Mouse (Mus musculus): ENCODE data around the gene AI854703. TPM values are rescaled to one million over a fixed set of nuclear protein-coding genes. Genes with fewer than 3 reads are reported as not detected.

Gene AI854703
- polyA plus RNA-seq, 1 experiment from 2014 or later: 0.40 TPM

DNA sequence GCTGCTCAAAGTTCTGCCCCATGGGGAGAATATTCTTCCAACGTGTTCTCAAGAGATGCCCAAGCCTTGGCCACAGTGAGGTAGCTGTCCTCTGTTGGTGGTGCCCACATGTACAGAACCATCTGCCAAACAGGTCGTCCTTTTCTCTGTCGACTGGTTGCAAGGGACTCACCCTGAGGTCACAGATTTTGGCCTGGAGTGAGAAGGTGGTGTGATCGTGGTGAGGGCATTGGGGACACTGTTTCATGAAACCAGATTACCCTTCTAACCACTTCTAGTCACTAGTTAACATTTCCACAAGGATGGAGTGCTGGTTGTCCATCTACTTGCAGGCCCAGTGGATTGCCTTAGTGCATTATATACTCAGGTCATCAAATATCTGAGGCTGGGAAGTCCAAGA is 22.2 kb downstream of the AI854703 start:
- ATAC-seq (replicated peaks; ENCODE audit: low FRiP score) (no peak), DNase-seq (ENCODE audit: low spot score) (no peak)
- 83% methylated on average over 4 of the region's 4 CpGs for WGBS

DNA sequence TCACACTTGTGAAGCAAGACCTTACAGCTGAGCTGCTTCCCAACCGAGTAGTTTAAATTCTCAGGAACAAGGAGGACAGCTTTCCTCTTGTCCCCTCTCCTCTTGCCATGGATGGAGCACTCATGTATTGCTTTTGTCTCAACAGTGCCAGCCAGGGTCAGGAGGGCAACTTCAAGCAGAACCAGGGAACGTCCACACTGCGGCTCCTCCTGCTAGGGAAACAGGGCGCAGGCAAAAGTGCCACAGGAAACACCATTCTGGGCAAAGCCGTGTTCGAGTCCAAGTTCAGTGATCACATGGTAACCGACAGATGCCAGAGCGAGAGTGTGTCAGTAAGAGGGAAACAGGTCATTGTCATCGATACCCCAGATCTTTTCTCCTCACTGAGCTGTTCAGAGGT is 23.5 kb downstream of the AI854703 start:
- Histone ChIP-seq H3K4me3 (ENCODE audit: low read depth, low read length) (no peak overlapping the region), H3K27me3 (replicated peaks; ENCODE audit: control insufficient read depth, insufficient read depth, low read length) (no peaks in the 10 kb centered on the region), H3K4me2 (no peak overlapping the region), H3K9ac (ENCODE audit: low read depth, low read length) (no peak overlapping the region), H3K36me3 (ENCODE audit: control insufficient read depth, insufficient read depth, low read length) (no peaks in the 10 kb centered on the region), H3K27ac (ENCODE audit: low read depth, low read length) (no peak overlapping the region), H3K9me3 (ENCODE audit: control insufficient read depth, low read length) (no peaks in the 10 kb centered on the region), H3K4me1 (replicated peaks; ENCODE audit: control insufficient read depth, insufficient read depth, low read length) (0 out of 2 replicates have a peak, but pooled peaks cover 4% of the 10 kb centered on the region)
- ATAC-seq (replicated peaks; ENCODE audit: low FRiP score): no peak
- DNase-seq (ENCODE audit: low spot score): no peak
- 81% methylated on average over 9 of the region's 9 CpGs for WGBS

More for the DNA sequence above, 22.2 kb downstream of the AI854703 start:
- Histone ChIP-seq H3K4me2 (no peak overlapping the region), H3K4me1 (replicated peaks; ENCODE audit: control insufficient read depth, insufficient read depth, low read length) (0 out of 2 replicates have a peak, but pooled peaks cover 4% of the 10 kb centered on the region), H3K27me3 (replicated peaks; ENCODE audit: control insufficient read depth, insufficient read depth, low read length) (no peaks in the 10 kb centered on the region), H3K36me3 (ENCODE audit: control insufficient read depth, insufficient read depth, low read length) (no peaks in the 10 kb centered on the region), H3K27ac (ENCODE audit: low read depth, low read length) (no peak overlapping the region), H3K9ac (ENCODE audit: low read depth, low read length) (no peak overlapping the region), H3K4me3 (ENCODE audit: low read depth, low read length) (no peak overlapping the region), H3K9me3 (ENCODE audit: control insufficient read depth, low read length) (no peaks in the 10 kb centered on the region)

DNA sequence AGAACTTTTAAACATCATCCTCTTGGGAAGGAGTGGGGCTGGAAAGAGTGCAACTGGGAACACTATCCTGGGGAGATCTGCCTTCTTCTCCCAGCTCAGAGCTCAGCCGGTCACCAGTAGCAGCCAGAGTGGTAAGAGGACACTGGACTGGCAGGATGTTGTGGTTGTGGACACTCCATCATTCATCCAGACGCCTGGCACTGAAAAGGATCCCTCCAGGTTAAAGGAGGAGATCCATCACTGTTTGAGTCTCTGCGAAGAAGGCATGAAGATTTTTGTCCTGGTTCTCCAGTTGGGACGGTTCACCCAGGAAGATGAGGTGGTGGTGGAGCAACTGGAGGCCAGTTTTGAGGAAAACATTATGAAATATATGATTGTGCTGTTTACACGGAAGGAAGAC is 32.2 kb downstream of the AI854703 start:
- WGBS: 63% methylated on average over 5 of the region's 5 CpGs
- DNase-seq (ENCODE audit: low spot score) (no peak), ATAC-seq (replicated peaks; ENCODE audit: low FRiP score) (no peak)
- Histone ChIP-seq H3K27me3 (replicated peaks; ENCODE audit: control insufficient read depth, insufficient read depth, low read length) (no peaks in the 10 kb centered on the region), H3K4me1 (replicated peaks; ENCODE audit: control insufficient read depth, insufficient read depth, low read length) (no peaks in the 10 kb centered on the region), H3K9ac (ENCODE audit: low read depth, low read length) (no peak overlapping the region), H3K4me3 (ENCODE audit: low read depth, low read length) (no peak overlapping the region), H3K4me2 (no peak overlapping the region), H3K36me3 (ENCODE audit: control insufficient read depth, insufficient read depth, low read length) (no peaks in the 10 kb centered on the region), H3K27ac (ENCODE audit: low read depth, low read length) (no peak overlapping the region), H3K9me3 (ENCODE audit: control insufficient read depth, low read length) (no peaks in the 10 kb centered on the region)

DNA sequence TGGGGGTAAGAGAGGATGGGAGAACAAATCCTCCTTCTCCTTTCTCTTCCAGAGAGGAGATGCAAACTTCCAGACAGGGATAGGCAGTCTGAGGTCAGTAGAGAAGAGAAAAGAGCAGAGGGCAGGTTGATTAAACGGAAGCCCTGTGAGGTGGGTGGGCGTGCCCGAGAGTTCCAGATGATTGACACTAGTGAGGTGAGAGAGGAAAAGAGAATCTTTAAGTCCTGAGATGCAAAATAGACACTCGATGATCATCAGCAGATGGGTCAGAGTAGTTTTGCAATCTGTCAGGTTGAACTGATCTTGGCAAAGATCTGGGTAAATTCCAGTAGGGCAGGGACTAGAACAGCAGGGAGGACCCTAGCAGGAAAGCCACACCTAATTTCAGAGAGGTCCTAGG is 38.2 kb downstream of the AI854703 start:
- no peaks in the 10 kb centered on the region for H3K9me3 ChIP-seq (ENCODE audit: control insufficient read depth, low read length)
- 72% methylated on average over 4 of the region's 4 CpGs for WGBS
- no peaks in the 10 kb centered on the region for H3K27me3 ChIP-seq (replicated peaks; ENCODE audit: control insufficient read depth, insufficient read depth, low read length)
- H3K4me2 ChIP-seq: no peak overlapping the region
- no peaks in the 10 kb centered on the region for H3K4me1 ChIP-seq (replicated peaks; ENCODE audit: control insufficient read depth, insufficient read depth, low read length)
- no peak for ATAC-seq (replicated peaks; ENCODE audit: low FRiP score)
- no peak for DNase-seq (ENCODE audit: low spot score)
- H3K36me3 ChIP-seq (ENCODE audit: control insufficient read depth, insufficient read depth, low read length): no peaks in the 10 kb centered on the region
- H3K4me3 ChIP-seq (ENCODE audit: low read depth, low read length): no peak overlapping the region
- no peak overlapping the region for H3K9ac ChIP-seq (ENCODE audit: low read depth, low read length)
- no peak overlapping the region for H3K27ac ChIP-seq (ENCODE audit: low read depth, low read length)

DNA sequence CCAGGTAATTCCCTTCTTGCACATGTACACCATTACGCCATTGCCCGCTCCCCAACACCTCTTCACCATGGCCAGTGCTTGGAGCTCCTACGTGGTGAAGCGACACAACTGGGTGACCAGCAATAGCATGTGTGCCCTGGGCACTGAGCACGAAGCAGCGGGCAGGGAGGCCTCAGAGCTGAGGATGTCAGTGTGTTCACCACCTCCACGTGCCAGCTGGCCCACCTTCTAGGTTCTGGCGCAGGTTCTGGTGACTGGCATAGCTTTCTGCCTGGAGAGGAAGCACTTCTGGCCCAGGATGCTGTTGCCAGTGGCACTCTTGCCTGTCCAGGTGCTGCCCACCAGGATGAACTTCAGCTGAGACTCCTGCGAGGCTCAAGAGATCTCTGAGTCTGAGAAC is 38.9 kb downstream of the AI854703 start:
- no peak for ATAC-seq (replicated peaks; ENCODE audit: low FRiP score)
- 91% methylated on average over 9 of the region's 9 CpGs for WGBS
- Histone ChIP-seq H3K9ac (ENCODE audit: low read depth, low read length) (no peak overlapping the region), H3K27ac (ENCODE audit: low read depth, low read length) (no peak overlapping the region), H3K9me3 (ENCODE audit: control insufficient read depth, low read length) (no peaks in the 10 kb centered on the region), H3K27me3 (replicated peaks; ENCODE audit: control insufficient read depth, insufficient read depth, low read length) (no peaks in the 10 kb centered on the region), H3K4me2 (no peak overlapping the region), H3K4me3 (ENCODE audit: low read depth, low read length) (no peak overlapping the region), H3K4me1 (replicated peaks; ENCODE audit: control insufficient read depth, insufficient read depth, low read length) (no peaks in the 10 kb centered on the region), H3K36me3 (ENCODE audit: control insufficient read depth, insufficient read depth, low read length) (no peaks in the 10 kb centered on the region)
- DNase-seq (ENCODE audit: low spot score): no peak

DNA sequence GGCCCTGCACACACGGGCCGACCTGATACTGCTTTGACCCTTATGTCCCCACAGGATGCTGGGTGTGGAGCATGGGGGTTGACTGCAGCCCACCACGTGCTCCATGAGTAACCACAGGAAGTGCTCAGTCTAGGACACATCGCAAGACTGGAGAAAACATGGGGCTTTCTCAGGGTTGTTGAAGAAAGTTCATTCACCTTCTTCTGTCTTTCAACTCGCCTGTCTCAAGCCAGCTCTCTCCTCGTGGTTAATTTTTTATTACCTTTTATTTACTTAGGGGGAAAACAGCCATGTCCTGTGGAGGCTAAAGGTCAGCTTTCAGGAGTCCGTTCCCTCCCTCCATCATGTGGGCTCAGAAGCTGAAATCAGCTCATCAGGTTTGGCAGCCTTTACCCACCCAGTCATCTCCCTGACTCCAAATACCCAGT is 39.6 kb downstream of the AI854703 start:
- Histone ChIP-seq H3K27ac (ENCODE audit: low read depth, low read length) (no peak overlapping the region), H3K4me2 (no peak overlapping the region)
- ATAC-seq (replicated peaks; ENCODE audit: low FRiP score): no peak; the same call in 1 of the 2 replicates

DNA sequence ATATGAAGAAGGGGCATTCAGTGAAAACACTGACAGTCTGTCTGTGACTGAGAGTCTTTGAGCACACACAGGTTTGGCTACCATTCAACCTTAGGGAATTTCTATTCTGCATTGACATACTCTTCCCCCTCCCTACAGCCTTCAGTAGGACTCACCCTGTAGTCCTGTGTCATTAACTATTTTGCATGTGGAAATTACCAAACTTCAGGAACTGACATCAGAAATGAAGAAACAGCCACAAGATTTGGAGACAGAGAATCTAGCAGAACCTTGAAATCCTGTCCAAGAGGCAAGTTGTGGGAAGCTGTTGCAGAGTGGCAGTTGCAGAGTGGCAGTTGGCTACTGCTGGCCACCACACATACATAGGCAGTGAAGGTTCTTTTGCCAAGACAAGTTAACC is 41.5 kb downstream of the AI854703 start:
- no peak for DNase-seq (ENCODE audit: low spot score)
- no peak overlapping the region for H3K9ac ChIP-seq (ENCODE audit: low read depth, low read length)

More for the DNA sequence above, 39.6 kb downstream of the AI854703 start:
- H3K4me1 ChIP-seq (replicated peaks; ENCODE audit: control insufficient read depth, insufficient read depth, low read length): no peaks in the 10 kb centered on the region
- H3K9ac ChIP-seq (ENCODE audit: low read depth, low read length): no peak overlapping the region
- no peak for DNase-seq (ENCODE audit: low spot score)
- no peaks in the 10 kb centered on the region for H3K36me3 ChIP-seq (ENCODE audit: control insufficient read depth, insufficient read depth, low read length)
- no peaks in the 10 kb centered on the region for H3K27me3 ChIP-seq (replicated peaks; ENCODE audit: control insufficient read depth, insufficient read depth, low read length)
- no peaks in the 10 kb centered on the region for H3K9me3 ChIP-seq (ENCODE audit: control insufficient read depth, low read length)
- H3K4me3 ChIP-seq (ENCODE audit: low read depth, low read length): no peak overlapping the region
- WGBS: 36% methylated on average over 7 of the region's 7 CpGs

DNA sequence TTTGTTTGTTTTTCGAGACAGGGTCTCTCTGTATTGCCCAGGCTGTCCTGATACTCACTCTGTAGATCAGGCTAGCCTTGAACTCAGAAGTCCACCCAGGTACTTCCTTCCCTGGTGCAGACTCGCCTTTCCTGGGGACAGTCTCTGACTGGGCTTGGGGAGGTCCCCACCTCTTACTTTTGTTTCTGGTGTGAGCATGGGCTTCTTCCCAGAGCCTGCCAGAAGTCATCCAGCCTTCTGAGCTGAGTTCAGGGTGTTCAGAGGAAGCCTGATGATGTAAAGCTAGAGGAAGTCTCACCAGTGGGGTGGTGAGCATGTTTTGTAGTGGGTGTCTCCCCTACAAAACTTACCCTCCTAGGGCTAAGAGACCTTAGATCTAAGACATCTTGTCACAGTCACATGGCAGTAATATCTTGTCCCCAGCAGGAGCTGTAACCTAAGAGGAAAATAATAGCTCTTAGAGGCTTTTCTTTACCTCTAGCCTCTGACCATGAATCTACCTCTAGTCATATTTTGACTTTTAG is 42.9 kb downstream of the AI854703 start:
- Histone ChIP-seq H3K4me1 (replicated peaks; ENCODE audit: control insufficient read depth, insufficient read depth, low read length) (no peaks in the 10 kb centered on the region), H3K27me3 (replicated peaks; ENCODE audit: control insufficient read depth, insufficient read depth, low read length) (no peaks in the 10 kb centered on the region), H3K36me3 (ENCODE audit: control insufficient read depth, insufficient read depth, low read length) (no peaks in the 10 kb centered on the region), H3K9me3 (ENCODE audit: control insufficient read depth, low read length) (no peaks in the 10 kb centered on the region), H3K4me3 (ENCODE audit: low read depth, low read length) (no peak overlapping the region), H3K4me2 (no peak overlapping the region), H3K27ac (ENCODE audit: low read depth, low read length) (no peak overlapping the region), H3K9ac (ENCODE audit: low read depth, low read length) (no peak overlapping the region)
- WGBS: 64% methylated on average over 2 of the region's 2 CpGs
- DNase-seq (ENCODE audit: low spot score) (no peak), ATAC-seq (replicated peaks; ENCODE audit: low FRiP score) (no peak)

More for the DNA sequence above, 41.5 kb downstream of the AI854703 start:
- Histone ChIP-seq H3K27ac (ENCODE audit: low read depth, low read length) (no peak overlapping the region), H3K4me3 (ENCODE audit: low read depth, low read length) (no peak overlapping the region), H3K27me3 (replicated peaks; ENCODE audit: control insufficient read depth, insufficient read depth, low read length) (no peaks in the 10 kb centered on the region), H3K4me1 (replicated peaks; ENCODE audit: control insufficient read depth, insufficient read depth, low read length) (no peaks in the 10 kb centered on the region), H3K4me2 (no peak overlapping the region), H3K9me3 (ENCODE audit: control insufficient read depth, low read length) (no peaks in the 10 kb centered on the region), H3K36me3 (ENCODE audit: control insufficient read depth, insufficient read depth, low read length) (no peaks in the 10 kb centered on the region)
- ATAC-seq (replicated peaks; ENCODE audit: low FRiP score): no peak

DNA sequence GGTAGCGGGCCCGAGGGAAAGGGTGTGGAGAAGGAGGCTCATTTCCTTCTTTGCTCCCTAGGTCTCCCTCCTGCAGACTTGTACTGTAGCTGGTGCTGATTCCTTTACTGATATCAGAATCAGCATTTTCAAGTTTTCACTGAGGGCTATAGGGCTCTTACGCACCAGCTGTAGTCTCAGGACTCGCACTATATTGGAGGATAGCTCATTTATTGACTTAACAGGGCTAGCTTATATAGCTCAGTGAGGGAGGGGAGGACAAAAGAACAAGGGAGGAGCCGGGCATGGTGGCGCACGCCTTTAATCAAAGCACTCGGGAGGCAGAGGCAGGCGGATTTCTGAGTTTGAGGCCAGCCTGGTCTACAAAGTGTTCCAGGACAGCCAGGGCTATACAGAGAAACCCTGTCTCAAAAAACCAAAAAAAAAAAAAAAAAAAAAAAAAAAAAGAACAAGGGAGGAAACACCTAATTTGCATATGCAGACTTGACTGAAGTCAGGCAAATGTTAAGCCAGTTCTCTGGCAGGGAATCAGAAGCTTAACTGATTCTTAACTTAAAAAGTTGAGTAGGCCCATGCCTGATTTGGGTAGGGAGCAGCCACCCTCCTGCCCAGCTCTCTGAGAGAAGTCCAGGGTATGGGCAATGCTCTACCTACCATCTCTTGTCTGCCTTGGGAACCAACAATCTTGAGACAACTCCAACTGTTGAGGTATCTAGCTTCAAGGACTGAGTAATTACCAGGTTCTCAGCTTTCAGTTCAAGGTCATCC is 47.9 kb downstream of the AI854703 start:
- Histone ChIP-seq H3K4me2 (no peak overlapping the region), H3K9me3 (ENCODE audit: control insufficient read depth, low read length) (no peaks in the 10 kb centered on the region), H3K4me1 (replicated peaks; ENCODE audit: control insufficient read depth, insufficient read depth, low read length) (0 out of 2 replicates have a peak, but pooled peaks cover 8% of the 10 kb centered on the region), H3K4me3 (ENCODE audit: low read depth, low read length) (no peak overlapping the region), H3K9ac (ENCODE audit: low read depth, low read length) (no peak overlapping the region), H3K36me3 (ENCODE audit: control insufficient read depth, insufficient read depth, low read length) (0 out of 2 replicates have a peak, but pooled peaks cover 2% of the 10 kb centered on the region), H3K27me3 (replicated peaks; ENCODE audit: control insufficient read depth, insufficient read depth, low read length) (no peaks in the 10 kb centered on the region), H3K27ac (ENCODE audit: low read depth, low read length) (no peak overlapping the region)
- ATAC-seq (replicated peaks; ENCODE audit: low FRiP score): no peak
- DNase-seq (ENCODE audit: low spot score): no peak
- 88% methylated on average over 9 of the region's 9 CpGs for WGBS

Data from liver, embryonic 11.5 days (tissue).